Mouse (Mus musculus): ENCODE results near the gene Mta2. TPM values are rescaled to one million over a fixed set of nuclear protein-coding genes. Genes with fewer than 3 reads are reported as not detected.
A peak's percentile ranks its signal among the peaks of the same experiment; 100 is the strongest.

Mta2 gene
- polyA plus RNA-seq, 1 experiment from 2014 or later: 56.0 TPM

DNA sequence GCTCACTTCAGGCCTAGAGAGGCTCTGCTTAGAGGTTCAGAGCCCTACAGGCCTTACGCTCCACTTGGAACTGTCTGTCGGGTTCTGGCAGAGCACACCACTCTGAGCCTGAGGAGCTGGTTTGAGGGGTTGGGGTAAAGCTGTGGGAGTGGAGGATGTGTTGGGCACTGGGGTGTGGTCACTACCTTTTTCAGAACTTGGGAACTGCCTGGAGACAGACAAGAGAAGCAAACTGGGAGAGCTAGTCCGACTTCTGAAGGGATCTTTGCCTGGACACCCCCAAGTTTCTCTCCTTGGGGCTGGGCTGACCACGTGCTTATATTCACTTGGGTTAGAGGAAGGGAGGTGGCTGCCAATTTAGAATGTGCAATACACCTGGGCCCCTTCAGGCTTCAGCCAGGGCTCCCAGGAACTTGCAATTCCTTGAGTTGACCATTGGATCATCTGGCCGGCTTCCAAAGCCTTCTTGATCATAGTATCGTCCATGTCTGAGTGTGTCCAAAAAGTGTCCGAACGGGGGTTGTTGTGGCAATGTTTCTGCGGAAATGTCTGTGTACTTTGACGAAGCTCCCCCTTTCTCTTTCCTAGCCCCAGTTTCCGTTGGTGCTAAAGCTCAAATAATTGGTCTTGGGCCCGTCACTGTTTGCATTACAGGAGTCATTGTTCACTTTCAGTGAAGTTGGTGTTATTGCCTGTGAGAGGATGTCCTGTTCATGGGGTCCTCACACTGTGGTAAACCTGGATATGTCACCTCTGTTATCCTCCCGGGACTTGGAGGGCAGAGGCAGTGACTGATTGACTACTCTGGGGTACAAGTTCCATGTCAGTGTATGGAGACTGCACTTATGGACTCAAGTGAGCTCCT, 50.4 kb downstream of the Mta2 start:
- H3K9ac ChIP-seq (ENCODE audit: low read length): no peak overlapping the region
- 80% methylated on average over 13 of the region's 13 CpGs for WGBS
- no peaks in the 10 kb centered on the region for H3K36me3 ChIP-seq (ENCODE audit: control insufficient read depth, insufficient read depth, low read length)
- ATAC-seq (ENCODE audit: low FRiP score) (no peak), DNase-seq (ENCODE audit: low spot score, missing footprints) (peak; percentile 74)
- H3K27me3 ChIP-seq (ENCODE audit: control insufficient read depth, insufficient read depth, low read length): peaks cover 20% of the 10 kb centered on the region
- H3K4me2 ChIP-seq: no peak overlapping the region
- H3K9me3 ChIP-seq (ENCODE audit: control insufficient read depth, low read length): no peaks in the 10 kb centered on the region
- H3K4me1 ChIP-seq (ENCODE audit: control insufficient read depth, insufficient read depth, low read length): peaks cover 14% of the 10 kb centered on the region
- H3K4me3 ChIP-seq (ENCODE audit: low read depth, low read length): no peak overlapping the region
- no peak overlapping the region for H3K27ac ChIP-seq (ENCODE audit: low read depth, low read length)

- no peak overlapping the region for H3K4me3 ChIP-seq (ENCODE audit: low read depth, low read length)
- ATAC-seq (ENCODE audit: low FRiP score) (0 out of 2 replicates have a peak, but pooled peaks have one; percentile 10), DNase-seq (ENCODE audit: low spot score, missing footprints) (peak; percentile 90)
- no peak overlapping the region for H3K27ac ChIP-seq (ENCODE audit: low read depth, low read length)
- no peak overlapping the region for H3K9ac ChIP-seq (ENCODE audit: low read length)
- H3K4me2 ChIP-seq: no peak overlapping the region
- H3K27me3 ChIP-seq (ENCODE audit: control insufficient read depth, insufficient read depth, low read length): peaks cover 17% of the 10 kb centered on the region
- H3K9me3 ChIP-seq (ENCODE audit: control insufficient read depth, low read length): no peaks in the 10 kb centered on the region
- peaks cover 14% of the 10 kb centered on the region for H3K4me1 ChIP-seq (ENCODE audit: control insufficient read depth, insufficient read depth, low read length)
- WGBS: 37% methylated on average over 12 of the region's 12 CpGs
- H3K36me3 ChIP-seq (ENCODE audit: control insufficient read depth, insufficient read depth, low read length): no peaks in the 10 kb centered on the region
Observed at GRCm38 (mm10) chr19:8992769-8993624, 51.3 kb downstream of the Mta2 start.

DNA sequence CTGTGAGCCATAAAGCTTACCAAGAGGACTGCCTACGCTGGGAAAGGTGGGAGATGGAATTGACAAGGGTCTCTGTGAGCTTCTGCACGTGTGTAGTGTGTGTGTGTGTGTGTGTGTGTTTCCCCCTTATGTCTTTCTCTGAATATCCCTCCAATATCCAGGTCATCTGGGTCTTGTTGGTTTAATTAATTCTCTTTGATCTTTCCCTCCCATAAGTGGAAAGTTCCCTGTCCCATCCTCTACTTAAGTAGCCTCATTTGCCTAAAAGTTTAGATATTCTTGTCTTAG, 51.9 kb downstream of the Mta2 start:
- no peak overlapping the region for H3K9ac ChIP-seq (ENCODE audit: low read length)
- 65% methylated on average over 2 of the region's 2 CpGs for WGBS
- no peak overlapping the region for H3K27ac ChIP-seq (ENCODE audit: low read depth, low read length)
- H3K4me3 ChIP-seq (ENCODE audit: low read depth, low read length): no peak overlapping the region
- peaks cover 11% of the 10 kb centered on the region for H3K27me3 ChIP-seq (ENCODE audit: control insufficient read depth, insufficient read depth, low read length)
- H3K4me1 ChIP-seq (ENCODE audit: control insufficient read depth, insufficient read depth, low read length): peaks cover 14% of the 10 kb centered on the region
- DNase-seq (ENCODE audit: low spot score, missing footprints) (peak; percentile 56), ATAC-seq (ENCODE audit: low FRiP score) (no peak)
- no peak overlapping the region for H3K4me2 ChIP-seq
- no peaks in the 10 kb centered on the region for H3K36me3 ChIP-seq (ENCODE audit: control insufficient read depth, insufficient read depth, low read length)
- H3K9me3 ChIP-seq (ENCODE audit: control insufficient read depth, low read length): no peaks in the 10 kb centered on the region

- DNase-seq (ENCODE audit: low spot score, missing footprints) (peak; percentile 51), ATAC-seq (ENCODE audit: low FRiP score) (no peak)
- Histone ChIP-seq H3K27me3 (ENCODE audit: control insufficient read depth, insufficient read depth, low read length) (no peaks in the 10 kb centered on the region; the same call in none of the 2 replicates), H3K27ac (ENCODE audit: low read depth, low read length) (no peak overlapping the region), H3K9ac (ENCODE audit: low read length) (no peak overlapping the region), H3K4me3 (ENCODE audit: low read depth, low read length) (no peak overlapping the region), H3K4me2 (no peak overlapping the region), H3K36me3 (ENCODE audit: control insufficient read depth, insufficient read depth, low read length) (no peaks in the 10 kb centered on the region), H3K9me3 (ENCODE audit: control insufficient read depth, low read length) (no peaks in the 10 kb centered on the region), H3K4me1 (ENCODE audit: control insufficient read depth, insufficient read depth, low read length) (peaks cover 5% of the 10 kb centered on the region; the same call in 1 of the 2 replicates)
- WGBS: 81% methylated on average over 10 of the region's 10 CpGs
Observed at GRCm38 (mm10) chr19:8994813-8995607, 53.3 kb downstream of the Mta2 start.

DNA sequence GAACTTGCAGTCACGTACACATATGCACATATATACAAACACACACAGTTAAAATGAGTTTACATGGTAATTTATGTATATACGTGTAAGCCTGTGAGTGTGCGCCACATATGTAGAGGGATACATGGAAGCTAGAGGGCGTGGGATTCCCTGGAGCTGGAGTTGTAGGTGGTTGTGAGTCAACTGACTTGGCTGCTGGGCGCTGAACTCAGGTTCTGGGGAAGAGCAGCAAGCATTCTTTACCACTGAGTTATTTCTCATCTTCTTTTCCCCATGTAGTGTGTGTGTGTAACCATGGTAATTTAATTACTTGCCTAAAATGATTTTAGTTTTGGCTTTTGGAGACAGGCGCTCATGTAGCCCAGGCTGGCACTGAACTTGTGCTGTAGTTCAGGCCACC, 54.9 kb downstream of the Mta2 start:
- ATAC-seq (ENCODE audit: low FRiP score) (no peak), DNase-seq (ENCODE audit: low spot score, missing footprints) (no peak)
- H3K27ac ChIP-seq (ENCODE audit: low read depth, low read length): no peak overlapping the region
- H3K9ac ChIP-seq (ENCODE audit: low read length): no peak overlapping the region
- H3K36me3 ChIP-seq (ENCODE audit: control insufficient read depth, insufficient read depth, low read length): no peaks in the 10 kb centered on the region
- no peaks in the 10 kb centered on the region; the same call in 1 of the 2 replicates for H3K27me3 ChIP-seq (ENCODE audit: control insufficient read depth, insufficient read depth, low read length)
- no peaks in the 10 kb centered on the region for H3K9me3 ChIP-seq (ENCODE audit: control insufficient read depth, low read length)
- no peak overlapping the region for H3K4me3 ChIP-seq (ENCODE audit: low read depth, low read length)
- 87% methylated on average over 6 of the region's 6 CpGs for WGBS
- no peak overlapping the region for H3K4me2 ChIP-seq
- H3K4me1 ChIP-seq (ENCODE audit: control insufficient read depth, insufficient read depth, low read length): no peaks in the 10 kb centered on the region

- H3K9me3 ChIP-seq (ENCODE audit: control insufficient read depth, low read length): no peaks in the 10 kb centered on the region
- no peak overlapping the region for H3K9ac ChIP-seq (ENCODE audit: low read length)
- no peak for DNase-seq (ENCODE audit: low spot score, missing footprints)
- no peaks in the 10 kb centered on the region for H3K4me1 ChIP-seq (ENCODE audit: control insufficient read depth, insufficient read depth, low read length)
- no peaks in the 10 kb centered on the region for H3K27me3 ChIP-seq (ENCODE audit: control insufficient read depth, insufficient read depth, low read length)
- H3K36me3 ChIP-seq (ENCODE audit: control insufficient read depth, insufficient read depth, low read length): no peaks in the 10 kb centered on the region
- WGBS: 78% methylated on average over 4 of the region's 4 CpGs
- H3K4me2 ChIP-seq: no peak overlapping the region
- no peak overlapping the region for H3K4me3 ChIP-seq (ENCODE audit: low read depth, low read length)
- ATAC-seq (ENCODE audit: low FRiP score): no peak
- H3K27ac ChIP-seq (ENCODE audit: low read depth, low read length): no peak overlapping the region
Observed at GRCm38 (mm10) chr19:8997546-8997945, 55.9 kb downstream of the Mta2 start.

DNA sequence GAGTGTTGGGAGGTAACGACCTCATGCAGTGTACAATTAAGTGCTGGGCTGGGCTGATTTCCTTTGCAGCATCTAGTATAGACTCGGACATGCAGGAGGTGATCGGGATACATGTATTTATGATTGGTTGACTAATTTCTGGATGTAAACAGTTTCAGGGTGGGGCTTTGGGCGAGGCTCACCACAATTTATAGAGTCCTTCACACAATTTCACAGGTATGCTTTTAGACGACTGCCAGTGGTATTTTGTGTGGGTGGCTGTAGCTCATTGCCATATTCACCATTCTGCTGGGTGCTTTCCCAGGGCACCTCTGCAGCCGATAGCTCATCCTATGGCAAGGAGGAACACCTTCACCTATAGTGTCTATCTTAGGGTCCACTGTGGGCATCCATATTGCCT, 56.9 kb downstream of the Mta2 start:
- Histone ChIP-seq H3K9ac (ENCODE audit: low read length) (no peak overlapping the region), H3K9me3 (ENCODE audit: control insufficient read depth, low read length) (no peaks in the 10 kb centered on the region), H3K36me3 (ENCODE audit: control insufficient read depth, insufficient read depth, low read length) (no peaks in the 10 kb centered on the region), H3K27ac (ENCODE audit: low read depth, low read length) (no peak overlapping the region), H3K4me3 (ENCODE audit: low read depth, low read length) (no peak overlapping the region), H3K27me3 (ENCODE audit: control insufficient read depth, insufficient read depth, low read length) (no peaks in the 10 kb centered on the region), H3K4me1 (ENCODE audit: control insufficient read depth, insufficient read depth, low read length) (no peaks in the 10 kb centered on the region), H3K4me2 (no peak overlapping the region)
- ATAC-seq (ENCODE audit: low FRiP score) (no peak), DNase-seq (ENCODE audit: low spot score, missing footprints) (no peak)
- 85% methylated on average over 6 of the region's 6 CpGs for WGBS

DNA sequence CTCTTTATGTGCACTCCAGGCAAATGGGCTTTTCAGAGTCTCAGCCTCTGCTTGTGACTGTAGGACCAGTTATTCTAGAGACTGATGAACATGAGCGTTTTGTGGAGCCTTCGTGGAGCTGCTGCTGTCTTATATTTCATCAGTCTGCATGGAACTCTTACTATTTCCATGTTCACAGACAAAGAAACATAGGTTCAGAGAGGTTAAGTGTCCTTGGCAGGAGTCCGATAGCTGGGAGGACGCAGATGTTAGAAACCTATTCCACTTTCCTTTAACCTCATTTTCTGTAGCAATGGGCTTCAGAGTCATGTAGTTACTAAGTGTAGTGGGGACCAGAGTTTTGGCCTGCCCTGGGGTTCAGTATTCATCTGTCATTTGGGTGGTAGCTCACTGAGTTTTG, 57.5 kb downstream of the Mta2 start:
- H3K4me1 ChIP-seq (ENCODE audit: control insufficient read depth, insufficient read depth, low read length): no peaks in the 10 kb centered on the region
- DNase-seq (ENCODE audit: low spot score, missing footprints) (no peak), ATAC-seq (ENCODE audit: low FRiP score) (no peak)
- H3K4me3 ChIP-seq (ENCODE audit: low read depth, low read length): no peak overlapping the region
- no peak overlapping the region for H3K4me2 ChIP-seq
- no peaks in the 10 kb centered on the region for H3K27me3 ChIP-seq (ENCODE audit: control insufficient read depth, insufficient read depth, low read length)
- H3K27ac ChIP-seq (ENCODE audit: low read depth, low read length): no peak overlapping the region
- no peaks in the 10 kb centered on the region for H3K36me3 ChIP-seq (ENCODE audit: control insufficient read depth, insufficient read depth, low read length)
- no peak overlapping the region for H3K9ac ChIP-seq (ENCODE audit: low read length)
- 91% methylated on average over 4 of the region's 4 CpGs for WGBS
- no peaks in the 10 kb centered on the region for H3K9me3 ChIP-seq (ENCODE audit: control insufficient read depth, low read length)

Data from midbrain, embryonic 11.5 days (tissue).